Mouse (Mus musculus): ENCODE results near the gene Rassf9. TPM values are rescaled to one million over a fixed set of nuclear protein-coding genes. Genes with fewer than 3 reads are reported as not detected.

Gene Rassf9
- polyA plus RNA-seq (2016; fragmentation: Nextera tagmentation; extraction: Ambion mirVana) = 4.5 and 4.8 TPM in 2 replicates

- 5% methylated on average over 5 of the region's 5 CpGs for WGBS
- Histone ChIP-seq H3K4me3 (peak within 1 kb of the TSS; percentile 48), H3K4me1 (peaks cover 48% of the 10 kb centered on the region), H3K27ac (peak within 1 kb of the TSS; percentile 91), H3K9me3 (replicated peaks) (no peaks in the 10 kb centered on the region), H3K27me3 (ENCODE audit: low read depth, poor library complexity, severe bottlenecking) (no peaks in the 10 kb centered on the region), H3K36me3 (no peaks in the 10 kb centered on the region)
- peak; percentile 74 for DNase-seq (ENCODE audit: low spot score)
These were observed at the start of gene Rassf9 for GRCm38 (mm10) chr10:102511807-102512461. Gene Rassf9, plus strand, starts transcription at chr10:102512222.

- H3K27me3 ChIP-seq (ENCODE audit: low read depth, poor library complexity, severe bottlenecking) = no peaks in the 10 kb centered on the region
- H3K4me3 ChIP-seq = no peak overlapping the region
- DNase-seq (ENCODE audit: low spot score) = no peak
- H3K36me3 ChIP-seq = no peaks in the 10 kb centered on the region
- H3K27ac ChIP-seq = no peak overlapping the region
- H3K4me1 ChIP-seq = no peaks in the 10 kb centered on the region
- 80% methylated on average over 2 of the region's 2 CpGs for WGBS
- H3K9me3 ChIP-seq (replicated peaks) = no peaks in the 10 kb centered on the region
These were observed 42.6 kb upstream of the Rassf9 start for GRCm38 (mm10) chr10:102469412-102469811.

DNA sequence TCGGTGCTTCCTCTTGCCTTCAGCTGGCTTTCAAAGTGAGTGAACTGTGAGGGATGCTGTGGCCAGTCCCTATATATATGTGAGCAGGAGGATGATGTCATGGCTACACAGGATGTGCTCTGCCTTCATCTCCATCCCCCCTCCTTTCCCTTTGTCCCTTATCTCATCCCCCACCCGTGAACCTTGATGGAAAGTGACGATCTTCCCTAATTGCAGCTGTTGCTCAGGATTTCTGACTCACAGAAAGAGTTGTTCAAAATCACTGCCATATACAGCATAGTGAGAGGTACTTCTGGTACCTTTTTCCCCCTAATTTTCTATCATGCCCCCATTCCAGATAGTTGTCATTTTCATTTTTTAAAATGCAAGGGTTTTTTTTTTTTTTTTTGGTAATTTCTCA is 21.6 kb upstream of the Rassf9 start, which contains the start of gene Nts:
Nts (minus strand) TSS at position 101 of the 400 bp plus-strand sequence.
- DNase-seq (ENCODE audit: low spot score) = no peak
- H3K4me3 ChIP-seq = no peak within 1 kb of the TSS
- H3K4me1 ChIP-seq = no peaks in the 10 kb centered on the region
- no peaks in the 10 kb centered on the region for H3K36me3 ChIP-seq
- H3K27me3 ChIP-seq (ENCODE audit: low read depth, poor library complexity, severe bottlenecking) = no peaks in the 10 kb centered on the region
- no peaks in the 10 kb centered on the region for H3K9me3 ChIP-seq (replicated peaks)
- WGBS = 28% methylated on average over 3 of the region's 3 CpGs
- no peak within 1 kb of the TSS for H3K27ac ChIP-seq

DNA sequence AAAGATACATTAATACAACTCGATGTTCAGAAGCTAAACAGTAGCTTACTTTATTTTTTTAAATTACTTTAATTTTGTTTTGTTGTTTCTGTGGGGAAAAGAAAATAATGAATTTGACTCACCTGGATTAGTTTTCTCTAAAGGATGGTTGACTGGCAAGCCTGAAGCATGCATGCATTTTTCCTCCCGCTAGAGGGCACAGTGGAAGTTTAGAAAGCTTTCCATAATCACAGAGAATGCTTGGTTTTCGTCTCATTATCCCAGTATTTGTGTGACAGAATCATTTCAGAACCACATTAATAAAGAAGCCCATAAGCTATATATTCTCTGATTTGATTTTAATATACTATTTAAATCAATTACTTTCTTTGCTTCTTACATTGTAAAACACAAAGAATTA is 20.2 kb upstream of the Rassf9 start:
- H3K9me3 ChIP-seq (replicated peaks) = no peaks in the 10 kb centered on the region
- H3K36me3 ChIP-seq = no peaks in the 10 kb centered on the region
- DNase-seq (ENCODE audit: low spot score) = peak; percentile 58
- H3K4me3 ChIP-seq = no peak overlapping the region
- no peak overlapping the region for H3K27ac ChIP-seq
- no peaks in the 10 kb centered on the region for H3K27me3 ChIP-seq (ENCODE audit: low read depth, poor library complexity, severe bottlenecking)
- WGBS = 23% methylated on average over 3 of the region's 3 CpGs
- no peaks in the 10 kb centered on the region for H3K4me1 ChIP-seq

- H3K9me3 ChIP-seq (replicated peaks) = no peaks in the 10 kb centered on the region
- H3K27me3 ChIP-seq (ENCODE audit: low read depth, poor library complexity, severe bottlenecking) = no peaks in the 10 kb centered on the region
- no peak for DNase-seq (ENCODE audit: low spot score)
- H3K4me1 ChIP-seq = no peaks in the 10 kb centered on the region
- no peak overlapping the region for H3K4me3 ChIP-seq
- no peaks in the 10 kb centered on the region for H3K36me3 ChIP-seq
- whole genome bisulfite sequencing = 29% methylated on average over 4 of the region's 4 CpGs
- no peak overlapping the region for H3K27ac ChIP-seq
These were observed 13.3 kb upstream of the Rassf9 start for GRCm38 (mm10) chr10:102498754-102499153.

DNA sequence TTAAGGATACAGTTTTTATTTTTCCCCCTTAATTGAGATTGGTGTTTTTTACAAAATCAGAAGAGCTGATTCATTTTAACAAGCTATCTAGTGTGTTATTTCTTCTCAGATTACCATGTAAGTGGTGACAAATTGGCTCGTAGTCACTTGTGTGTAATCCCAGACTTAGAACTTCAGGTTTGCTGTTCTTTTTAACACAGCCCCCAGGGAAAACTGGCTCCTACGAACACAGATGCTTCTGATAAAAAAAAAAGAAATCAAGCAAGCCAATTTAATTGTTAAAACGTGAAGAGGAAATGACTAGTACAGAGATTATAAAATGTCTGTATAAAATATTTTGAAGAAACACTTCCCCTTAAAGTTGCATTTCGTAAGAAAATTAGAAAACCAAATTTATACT is 4.6 kb upstream of the Rassf9 start:
- Histone ChIP-seq H3K9me3 (replicated peaks) (no peaks in the 10 kb centered on the region), H3K27me3 (ENCODE audit: low read depth, poor library complexity, severe bottlenecking) (no peaks in the 10 kb centered on the region), H3K4me3 (no peak overlapping the region), H3K36me3 (no peaks in the 10 kb centered on the region), H3K4me1 (peaks cover 42% of the 10 kb centered on the region), H3K27ac (peak overlapping the region; percentile 37; the same call in 1 of the 2 replicates)
- 29% methylated on average over 4 of the region's 4 CpGs for WGBS
- DNase-seq (ENCODE audit: low spot score) = no peak

- Histone ChIP-seq H3K27ac (peak overlapping the region; percentile 91), H3K9me3 (replicated peaks) (no peaks in the 10 kb centered on the region), H3K4me1 (peaks cover 53% of the 10 kb centered on the region), H3K36me3 (no peaks in the 10 kb centered on the region), H3K4me3 (peak overlapping the region; percentile 48), H3K27me3 (ENCODE audit: low read depth, poor library complexity, severe bottlenecking) (no peaks in the 10 kb centered on the region)
- WGBS = 25% methylated on average over 3 of the region's 3 CpGs
- DNase-seq (ENCODE audit: low spot score) = no peak
These were observed 588 bp upstream of the Rassf9 start for GRCm38 (mm10) chr10:102511461-102511806.

DNA sequence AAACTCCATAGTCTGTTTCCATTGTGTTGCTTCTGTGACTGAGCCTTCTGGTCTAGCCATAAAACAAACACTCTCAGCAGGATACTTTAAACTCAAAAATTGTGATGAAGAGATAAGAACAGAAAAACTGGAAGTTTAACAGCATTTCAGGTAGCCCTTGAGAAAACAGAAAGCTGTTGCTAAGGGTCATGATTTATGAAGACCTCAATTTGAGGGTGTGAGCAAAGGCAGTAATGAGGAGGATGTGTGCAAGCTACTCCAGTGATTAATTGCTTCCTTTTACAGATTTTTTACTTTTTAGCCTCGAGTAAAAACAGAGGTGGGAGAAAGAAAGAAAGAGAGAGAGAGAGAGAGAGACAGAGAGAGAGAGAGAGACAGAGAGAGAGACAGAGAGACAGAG is 2.1 kb downstream of the Rassf9 start:
- Histone ChIP-seq H3K4me3 (peak overlapping the region; percentile 48; the same call in 1 of the 2 replicates), H3K27ac (peak overlapping the region; percentile 42; the same call in 1 of the 2 replicates), H3K36me3 (no peaks in the 10 kb centered on the region), H3K9me3 (replicated peaks) (no peaks in the 10 kb centered on the region), H3K27me3 (ENCODE audit: low read depth, poor library complexity, severe bottlenecking) (no peaks in the 10 kb centered on the region), H3K4me1 (peaks cover 33% of the 10 kb centered on the region)
- 2% methylated on average over 1 of the region's 1 CpGs for WGBS
- no peak for DNase-seq (ENCODE audit: low spot score)

DNA sequence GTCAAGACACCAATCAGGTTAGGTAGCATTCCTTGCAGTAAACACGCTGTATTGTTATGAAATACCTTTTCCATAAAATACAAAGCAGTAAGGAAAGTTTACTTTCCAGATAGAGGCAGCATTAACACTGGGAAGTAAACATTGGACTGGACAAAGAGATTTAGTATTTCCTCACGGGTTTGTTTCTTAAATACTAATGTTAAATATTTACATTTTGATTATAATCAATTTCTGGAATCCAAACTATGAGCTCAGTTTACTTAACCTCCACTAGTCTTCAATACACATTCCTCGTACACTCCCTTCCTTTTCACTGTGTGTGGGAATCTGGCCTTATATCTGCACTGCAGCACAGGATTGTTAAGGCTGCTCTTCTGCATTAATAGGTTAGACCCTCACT is 15.9 kb downstream of the Rassf9 start:
- Histone ChIP-seq H3K4me3 (no peak overlapping the region), H3K9me3 (replicated peaks) (no peaks in the 10 kb centered on the region), H3K27me3 (ENCODE audit: low read depth, poor library complexity, severe bottlenecking) (no peaks in the 10 kb centered on the region), H3K36me3 (no peaks in the 10 kb centered on the region), H3K4me1 (no peaks in the 10 kb centered on the region), H3K27ac (no peak overlapping the region)
- WGBS = 87% methylated on average over 3 of the region's 3 CpGs
- no peak for DNase-seq (ENCODE audit: low spot score)

- Histone ChIP-seq H3K4me3 (no peak overlapping the region), H3K27ac (no peak overlapping the region), H3K36me3 (no peaks in the 10 kb centered on the region), H3K27me3 (ENCODE audit: low read depth, poor library complexity, severe bottlenecking) (no peaks in the 10 kb centered on the region), H3K4me1 (no peaks in the 10 kb centered on the region), H3K9me3 (replicated peaks) (no peaks in the 10 kb centered on the region)
- WGBS = 80% methylated on average over 4 of the region's 4 CpGs
- DNase-seq (ENCODE audit: low spot score) = no peak
These were observed 41.9 kb downstream of the Rassf9 start for GRCm38 (mm10) chr10:102553941-102554340.

- Histone ChIP-seq H3K9me3 (replicated peaks) (no peaks in the 10 kb centered on the region), H3K27ac (no peak overlapping the region), H3K27me3 (ENCODE audit: low read depth, poor library complexity, severe bottlenecking) (no peaks in the 10 kb centered on the region), H3K36me3 (no peaks in the 10 kb centered on the region), H3K4me1 (no peaks in the 10 kb centered on the region), H3K4me3 (no peak overlapping the region)
- DNase-seq (ENCODE audit: low spot score) = no peak
- WGBS = 85% methylated on average over 1 of the region's 1 CpGs
These were observed 50.5 kb downstream of the Rassf9 start for GRCm38 (mm10) chr10:102562488-102562887.

- Histone ChIP-seq H3K9me3 (replicated peaks) (no peaks in the 10 kb centered on the region), H3K4me1 (0 out of 2 replicates have a peak, but pooled peaks cover 5% of the 10 kb centered on the region), H3K27ac (no peak overlapping the region), H3K36me3 (no peaks in the 10 kb centered on the region), H3K4me3 (no peak overlapping the region), H3K27me3 (ENCODE audit: low read depth, poor library complexity, severe bottlenecking) (no peaks in the 10 kb centered on the region)
- DNase-seq (ENCODE audit: low spot score) = no peak
- WGBS = 88% methylated on average over 3 of the region's 3 CpGs
These were observed 65.9 kb downstream of the Rassf9 start for GRCm38 (mm10) chr10:102577970-102578369.

GRCm38 (mm10) chr10:102594306-102594705 is 82.3 kb downstream of the Rassf9 start:
- no peak overlapping the region for H3K4me3 ChIP-seq
- no peaks in the 10 kb centered on the region for H3K36me3 ChIP-seq
- 80% methylated on average over 2 of the region's 2 CpGs for WGBS
- H3K27ac ChIP-seq = no peak overlapping the region
- H3K27me3 ChIP-seq (ENCODE audit: low read depth, poor library complexity, severe bottlenecking) = no peaks in the 10 kb centered on the region
- H3K4me1 ChIP-seq = no peaks in the 10 kb centered on the region
- no peaks in the 10 kb centered on the region for H3K9me3 ChIP-seq (replicated peaks)
- no peak for DNase-seq (ENCODE audit: low spot score)
